ENCODE assay signal across 29 mouse cellular contexts in genomic region chr14:93875968-93876367, GRCm38 (mm10). TPM values are rescaled to one million over a fixed set of nuclear protein-coding genes. Genes with fewer than 3 reads are reported as not detected.
DNase-seq lines count a peak whose midpoint lies in the region; ATAC-seq and TF ChIP-seq lines count a peak whose summit lies in the region.
"Had no signal": no experiment of that assay in that cellular context is flagged by ENCODE, and none has a peak within 500 bp of the region (broad histone marks: within the 10 kb centered on the region; RNA-seq: fewer than 3 reads in every experiment).

No protein-coding gene starts in this region.

- no peak for TF ChIP-seq EP300 in stomach, postnatal 0 days (optimal IDR thresholded peaks at IDR 0.05)

- TF ChIP-seq POLR2A in cerebellum, adult 2 months (IDR thresholded peaks at IDR 0.05; ENCODE audit: borderline replicate concordance, insufficient read depth, low read length), result no peak

- TF ChIP-seq CTCF in cerebellum, adult 2 months (IDR thresholded peaks at IDR 0.05; ENCODE audit: borderline replicate concordance, insufficient read depth, low read depth, low read length), result no peak
- TF ChIP-seq CTCF in stomach, postnatal 0 days (IDR thresholded peaks at IDR 0.05; ENCODE audit: low read depth), result no peak

- H3K9ac ChIP-seq in stomach, postnatal 0 days (ENCODE audit: low read length), result no peak overlapping the region
- H3K9ac ChIP-seq in hindbrain, embryonic 11.5 days (ENCODE audit: low read depth, low read length), result no peak overlapping the region
- H3K9ac ChIP-seq: embryonic facial prominence, embryonic 13.5 days; forebrain, embryonic 13.5 days; heart, embryonic 13.5 days; hindbrain, embryonic 12.5 days; hindbrain, embryonic 15.5 days had no signal

- no peaks in the 10 kb centered on the region for H3K27me3 ChIP-seq in cerebellum, adult 2 months (ENCODE audit: control insufficient read depth, insufficient read depth, low read length)
- no peaks in the 10 kb centered on the region for H3K27me3 ChIP-seq in stomach, postnatal 0 days (ENCODE audit: control insufficient read depth, insufficient read depth, low read length)
- H3K27me3 ChIP-seq in hindbrain, embryonic 11.5 days (ENCODE audit: control insufficient read depth, insufficient read depth, low read length), result no peaks in the 10 kb centered on the region
- H3K27me3 ChIP-seq: CH12.LX; embryonic facial prominence, embryonic 13.5 days; forebrain, embryonic 13.5 days; heart, embryonic 13.5 days; hindbrain, embryonic 12.5 days; hindbrain, embryonic 15.5 days had no signal

- no peaks in the 10 kb centered on the region for H3K36me3 ChIP-seq in stomach, postnatal 0 days (ENCODE audit: control insufficient read depth, insufficient read depth, low read length)
- H3K36me3 ChIP-seq in hindbrain, embryonic 11.5 days (ENCODE audit: control insufficient read depth, insufficient read depth, low read length), result no peaks in the 10 kb centered on the region
- H3K36me3 ChIP-seq: embryonic facial prominence, embryonic 10.5 days; embryonic facial prominence, embryonic 13.5 days; G1E; heart, embryonic 10.5 days; heart, embryonic 13.5 days; hindbrain, embryonic 12.5 days; hindbrain, embryonic 15.5 days had no signal

- WGBS in cerebellum, adult 2 months, result 11% methylated on average over 1 of the region's 1 CpGs
- 98% methylated on average over 1 of the region's 1 CpGs for WGBS in stomach, postnatal 0 days
- 87% methylated on average over 1 of the region's 1 CpGs for WGBS in hindbrain, embryonic 11.5 days

- peak overlapping the region; percentile 38; the same call in 1 of the 2 replicates for H3K27ac ChIP-seq in cerebellum, adult 2 months (ENCODE audit: insufficient read depth, low read length)
- no peak overlapping the region for H3K27ac ChIP-seq in stomach, postnatal 0 days (replicated peaks)
- H3K27ac ChIP-seq in hindbrain, embryonic 11.5 days (ENCODE audit: low read depth, low read length), result no peak overlapping the region
- H3K27ac ChIP-seq: embryonic facial prominence, embryonic 10.5 days; embryonic facial prominence, embryonic 13.5 days; forebrain, embryonic 13.5 days; heart, adult 2 months; heart, embryonic 10.5 days; heart, embryonic 13.5 days; hindbrain, embryonic 12.5 days; hindbrain, embryonic 15.5 days had no signal

- no peaks in the 10 kb centered on the region for H3K9me3 ChIP-seq in stomach, postnatal 0 days (ENCODE audit: control insufficient read depth, low read length)
- no peaks in the 10 kb centered on the region for H3K9me3 ChIP-seq in hindbrain, embryonic 11.5 days (ENCODE audit: control insufficient read depth, low read length)
- H3K9me3 ChIP-seq: embryonic facial prominence, embryonic 10.5 days; embryonic facial prominence, embryonic 13.5 days; forebrain, embryonic 13.5 days; G1E; heart, embryonic 10.5 days; heart, embryonic 13.5 days; hindbrain, embryonic 12.5 days; hindbrain, embryonic 15.5 days had no signal

- no peak overlapping the region for H3K4me2 ChIP-seq in stomach, postnatal 0 days (replicated peaks; ENCODE audit: low read depth)
- H3K4me2 ChIP-seq in hindbrain, embryonic 11.5 days (replicated peaks; ENCODE audit: low read depth, low read length), result no peak overlapping the region
- H3K4me2 ChIP-seq: embryonic facial prominence, embryonic 13.5 days; forebrain, embryonic 13.5 days; heart, embryonic 13.5 days; hindbrain, embryonic 12.5 days; hindbrain, embryonic 15.5 days had no signal

- ATAC-seq in stomach, postnatal 0 days (ENCODE audit: low FRiP score, low TSS enrichment), result no peak
- ATAC-seq in hindbrain, embryonic 11.5 days (ENCODE audit: low FRiP score), result no peak
- ATAC-seq: forebrain, embryonic 13.5 days; forebrain, embryonic 16.5 days; intestine, postnatal 0 days; Patski had no signal

- peaks cover 13% of the 10 kb centered on the region for H3K4me1 ChIP-seq in cerebellum, adult 2 months (ENCODE audit: control insufficient read depth, insufficient read depth, low read length)
- no peaks in the 10 kb centered on the region for H3K4me1 ChIP-seq in stomach, postnatal 0 days (replicated peaks; ENCODE audit: control insufficient read depth, insufficient read depth)
- H3K4me1 ChIP-seq in hindbrain, embryonic 11.5 days (replicated peaks; ENCODE audit: control insufficient read depth, insufficient read depth, low read length), result no peaks in the 10 kb centered on the region
- H3K4me1 ChIP-seq: embryonic facial prominence, embryonic 10.5 days; embryonic facial prominence, embryonic 13.5 days; forebrain, embryonic 13.5 days; heart, embryonic 10.5 days; heart, embryonic 13.5 days; hindbrain, embryonic 12.5 days had no signal

- DNase-seq in cerebellum, adult 11 months, result peak; percentile 56
- DNase-seq in cerebellum, postnatal 4 days (ENCODE audit: low spot score in 2 of 2), result no peak
- DNase-seq in cerebellum, adult 2 months, result peak; percentile 66 to 87
- DNase-seq in cerebellum, postnatal 10 days, result peak; percentile 45 to 66
- DNase-seq in urinary bladder, postnatal 36 days (ENCODE audit: low spot score in 2 of 2), result no peak
- DNase-seq in stomach, postnatal 0 days (ENCODE audit: low spot score), result no peak
- DNase-seq in hindbrain, embryonic 11.5 days (ENCODE audit: low spot score), result no peak
- DNase-seq: adrenal gland, postnatal 14 days; B cell, adult 2 months; embryo, embryonic 11 days; gastrocnemius, postnatal 10 days; gastrocnemius, postnatal 36 days; heart, adult 2 months; heart, postnatal 14 days; heart, postnatal 4 days; kidney, adult 2 months had no signal

- no peak overlapping the region for H3K4me3 ChIP-seq in cerebellum, adult 2 months (replicated peaks; ENCODE audit: insufficient read depth, low read depth, low read length)
- no peak overlapping the region for H3K4me3 ChIP-seq in stomach, postnatal 0 days (ENCODE audit: low read depth, low read length)
- H3K4me3 ChIP-seq in hindbrain, embryonic 11.5 days (ENCODE audit: low read depth, low read length), result no peak overlapping the region
- H3K4me3 ChIP-seq: embryonic facial prominence, embryonic 10.5 days; embryonic facial prominence, embryonic 13.5 days; erythroblast, embryonic 14.5 days; forebrain, embryonic 13.5 days; heart, adult 2 months; heart, embryonic 10.5 days; heart, embryonic 13.5 days; hindbrain, embryonic 12.5 days; hindbrain, embryonic 15.5 days had no signal

RNA-seq across cellular contexts. Expression of gene Pcdh9, which starts 14.5 kb away (rescaled TPM):
- polyA plus RNA-seq in cerebellum, adult 2 months (2012; rRNA removed), result 70.0 and 71.3 TPM in 2 replicates
- polyA plus RNA-seq in stomach, postnatal 0 days (2015; fragmentation: Nextera tagmentation; extraction: Ambion mirVana), result 4.0 and 5.0 TPM in 2 replicates
- 41.3 and 50.9 TPM in 2 replicates for polyA plus RNA-seq in hindbrain, embryonic 11.5 days (2014; fragmentation: Nextera tagmentation; extraction: Ambion mirVana)
- polyA plus RNA-seq: erythroblast, embryonic 14.5 days; G1E; Patski had no signal

Comparison
In these comparisons a context has a peak if more than half of its experiments do, and no peak if none do; other contexts are left out.
1. DNase-seq: peak in cerebellum, adult 11 months (single experiment), cerebellum, adult 2 months (2 of 2) and cerebellum, postnatal 10 days (2 of 2); none in cerebellum, postnatal 4 days (0 of 2), urinary bladder, postnatal 36 days (0 of 2), stomach, postnatal 0 days (single experiment) and hindbrain, embryonic 11.5 days (single experiment).